Mouse (Mus musculus) ES-E14 (cell line): ENCODE data around the gene Ntng1.

Source experiments
- HCFC1 ChIP-seq: IDR thresholded peaks from 2 replicates; pipeline ENCODE4 v1.6.1; 2012; ENCODE audit warnings: low read length, inconsistent platforms, borderline replicate concordance; ENCODE audit not compliant: insufficient read depth
- ZC3H11A ChIP-seq: IDR thresholded peaks from 2 replicates; pipeline ENCODE4 v1.6.1; 2012; ENCODE audit warnings: low read depth, mild to moderate bottlenecking, inconsistent platforms, low read length, borderline replicate concordance
- ZNF384 ChIP-seq: IDR thresholded peaks from 2 replicates; pipeline ENCODE4 v1.6.1; 2012; ENCODE audit warnings: low read depth, low read length, inconsistent platforms

- TF ChIP-seq ZNF384 (no peak), ZC3H11A (no peak), HCFC1 (no peak)
These were observed 181.2 kb downstream of the Ntng1 start for GRCm38 (mm10) chr3:109962631-109963030.
